Mouse (Mus musculus) megakaryocyte-erythroid progenitor cell, adult 5-6 weeks (primary cell): ENCODE results near the gene Negr1. TPM values are rescaled to one million over a fixed set of nuclear protein-coding genes. Genes with fewer than 3 reads are reported as not detected.

Source experiments
- ATAC-seq: replicated peaks from 2 replicates; pipeline ENCODE4 v1.8.0; 2016; ENCODE audit warnings: mild to moderate bottlenecking, inconsistent platforms; ENCODE audit not compliant: severe bottlenecking, poor library complexity, low FRiP score, low TSS enrichment
- total RNA-seq, 2 experiments: library from RNA; stranded (forward) in 1 of 2; stranded (reverse) in 1 of 2; fragments of 200-1000, 215-1000 nt in 1 of 2; fragments of >200 nt in 1 of 2; fragmentation: Nextera tagmentation in 1 of 2; gene quantifications; 2 replicates each; pipeline ENCODE4 v1.2.3; 2014 to 2017

Gene Negr1
- total RNA-seq (2014; fragmentation: Nextera tagmentation) (not detected in 2 replicates), total RNA-seq (2017) (not detected in 2 replicates)

GRCm38 (mm10) chr3:156561524-156562423 is at the start of gene Negr1:
TSS of gene Negr1 (plus strand) at chr3:156561794.
- 0 out of 2 replicates have a peak, but pooled peaks have one; percentile 30 for ATAC-seq

- no peak for ATAC-seq
Measured at GRCm38 (mm10) chr3:156526461-156526933, 35.1 kb upstream of the Negr1 start.

GRCm38 (mm10) chr3:156527231-156527995 is 34.2 kb upstream of the Negr1 start:
- ATAC-seq: no peak

- no peak for ATAC-seq
Measured at GRCm38 (mm10) chr3:156559441-156559825, 2.2 kb upstream of the Negr1 start.

GRCm38 (mm10) chr3:156559826-156560471 is 1.6 kb upstream of the Negr1 start:
- ATAC-seq: no peak

- ATAC-seq: no peak; the same call in 1 of the 2 replicates
Measured at GRCm38 (mm10) chr3:156560766-156561165, 828 bp upstream of the Negr1 start.

- no peak for ATAC-seq
Measured at GRCm38 (mm10) chr3:156562424-156562785, 811 bp downstream of the Negr1 start.

GRCm38 (mm10) chr3:156562796-156563195 is 1.2 kb downstream of the Negr1 start:
- ATAC-seq: no peak

- no peak for ATAC-seq
Measured at GRCm38 (mm10) chr3:156563353-156563752, 1.8 kb downstream of the Negr1 start.

- no peak for ATAC-seq
Measured at GRCm38 (mm10) chr3:156573465-156573864, 11.9 kb downstream of the Negr1 start.

GRCm38 (mm10) chr3:156576292-156576691 is 14.7 kb downstream of the Negr1 start:
- ATAC-seq: no peak

- ATAC-seq: no peak
Measured at GRCm38 (mm10) chr3:156590612-156591011, 29.0 kb downstream of the Negr1 start.

- no peak for ATAC-seq
Measured at GRCm38 (mm10) chr3:156591125-156591524, 29.5 kb downstream of the Negr1 start.

GRCm38 (mm10) chr3:156606846-156607245 is 45.3 kb downstream of the Negr1 start:
- ATAC-seq: no peak

- ATAC-seq: no peak
Measured at GRCm38 (mm10) chr3:156619921-156620320, 58.3 kb downstream of the Negr1 start.

- no peak for ATAC-seq
Measured at GRCm38 (mm10) chr3:156628594-156628993, 67.0 kb downstream of the Negr1 start.

- ATAC-seq: no peak
Measured at GRCm38 (mm10) chr3:156632942-156633341, 71.3 kb downstream of the Negr1 start.

GRCm38 (mm10) chr3:156639382-156639781 is 77.8 kb downstream of the Negr1 start:
- ATAC-seq: no peak

GRCm38 (mm10) chr3:156643710-156644363 is 82.2 kb downstream of the Negr1 start:
- peak; percentile 83; the same call in 1 of the 2 replicates for ATAC-seq
